ENCODE assay signal across 9 mouse cellular contexts in the genomic region with DNA sequence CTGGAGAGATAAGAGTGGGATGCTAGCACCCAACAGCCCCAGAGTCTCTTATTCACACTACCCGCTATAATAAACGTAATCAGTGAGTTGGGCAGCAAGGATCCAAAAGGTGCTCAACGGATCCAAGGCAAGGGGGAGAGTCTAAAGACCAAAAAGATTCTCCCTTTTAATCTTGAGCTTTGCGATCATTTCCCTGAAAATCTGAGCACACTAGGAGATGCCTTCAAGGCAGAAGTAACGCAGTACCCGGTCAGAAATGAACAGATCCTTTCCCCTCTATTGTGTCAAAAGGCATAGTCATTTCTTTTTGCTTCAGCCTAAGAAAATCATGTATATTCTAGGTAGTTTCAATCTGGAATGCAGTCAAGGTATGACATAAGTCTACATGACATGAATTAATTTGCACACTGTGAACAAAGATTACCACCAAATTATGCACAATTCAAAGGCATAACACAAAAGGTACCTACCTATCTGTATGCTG. TPM values are rescaled to one million over a fixed set of nuclear protein-coding genes. Genes with fewer than 3 reads are reported as not detected.
DNase-seq lines count a peak whose midpoint lies in the region; ATAC-seq and TF ChIP-seq lines count a peak whose summit lies in the region.
"Had no signal": no experiment of that assay in that cellular context is flagged by ENCODE, and none has a peak within 500 bp of the region (broad histone marks: within the 10 kb centered on the region; RNA-seq: fewer than 3 reads in every experiment).

No protein-coding gene starts in this region.

- H3K9ac ChIP-seq in embryonic facial prominence, embryonic 11.5 days (replicated peaks; ENCODE audit: low read length) = no peak overlapping the region
- peak overlapping the region; percentile 74 for H3K9ac ChIP-seq in hindbrain, embryonic 12.5 days
- H3K9ac ChIP-seq in midbrain, embryonic 13.5 days (replicated peaks) = peak overlapping the region; percentile 85

- ATAC-seq in embryonic facial prominence, embryonic 11.5 days (replicated peaks; ENCODE audit: insufficient number of reproducible peaks, low FRiP score, low TSS enrichment, low read depth) = no peak
- ATAC-seq in hindbrain, embryonic 12.5 days (ENCODE audit: low FRiP score) = no peak
- no peak for ATAC-seq in midbrain, embryonic 13.5 days

- no peaks in the 10 kb centered on the region for H3K36me3 ChIP-seq in embryonic facial prominence, embryonic 11.5 days (replicated peaks; ENCODE audit: control insufficient read depth, insufficient read depth, low read depth, low read length)
- H3K36me3 ChIP-seq in hindbrain, embryonic 12.5 days = no peaks in the 10 kb centered on the region
- H3K36me3 ChIP-seq in midbrain, embryonic 13.5 days = no peaks in the 10 kb centered on the region
- no peaks in the 10 kb centered on the region for H3K36me3 ChIP-seq in kidney, adult 2 months (ENCODE audit: control insufficient read depth, insufficient read depth, low read length)

- H3K9me3 ChIP-seq in embryonic facial prominence, embryonic 11.5 days (replicated peaks; ENCODE audit: control insufficient read depth, low read length) = no peaks in the 10 kb centered on the region
- H3K9me3 ChIP-seq in hindbrain, embryonic 12.5 days (replicated peaks) = no peaks in the 10 kb centered on the region
- H3K9me3 ChIP-seq in midbrain, embryonic 13.5 days = no peaks in the 10 kb centered on the region

- H3K4me1 ChIP-seq in embryonic facial prominence, embryonic 11.5 days (ENCODE audit: control insufficient read depth, insufficient read depth, low read length) = no peaks in the 10 kb centered on the region
- peaks cover 8% of the 10 kb centered on the region for H3K4me1 ChIP-seq in hindbrain, embryonic 12.5 days
- H3K4me1 ChIP-seq in midbrain, embryonic 13.5 days (replicated peaks) = peaks cover 31% of the 10 kb centered on the region
- no peaks in the 10 kb centered on the region for H3K4me1 ChIP-seq in kidney, adult 2 months (ENCODE audit: control insufficient read depth, insufficient read depth, low read length)

- TF ChIP-seq CTCF in kidney, adult 2 months (conservative IDR thresholded peaks at IDR 0.05; ENCODE audit: insufficient read depth, insufficient read length, low read depth, low read length) = no peak

- TF ChIP-seq POLR2A in kidney, adult 2 months (IDR thresholded peaks at IDR 0.05; ENCODE audit: low read depth, low read length) = no peak

- WGBS in embryonic facial prominence, embryonic 11.5 days = 20% methylated on average over 6 of the region's 6 CpGs
- 13% methylated on average over 6 of the region's 6 CpGs for WGBS in hindbrain, embryonic 12.5 days
- 9% methylated on average over 6 of the region's 6 CpGs for WGBS in midbrain, embryonic 13.5 days
- WGBS in kidney, adult 2 months = 27% methylated on average over 6 of the region's 6 CpGs

- peak overlapping the region; percentile 43; the same call in 1 of the 2 replicates for H3K4me3 ChIP-seq in embryonic facial prominence, embryonic 11.5 days (ENCODE audit: low read depth, low read length)
- H3K4me3 ChIP-seq in hindbrain, embryonic 12.5 days = peak overlapping the region; percentile 62
- H3K4me3 ChIP-seq in midbrain, embryonic 13.5 days (replicated peaks) = peak overlapping the region; percentile 77
- no peak overlapping the region for H3K4me3 ChIP-seq in kidney, adult 2 months (ENCODE audit: insufficient read depth, low read depth, low read length)

- peaks cover 13% of the 10 kb centered on the region for H3K27me3 ChIP-seq in embryonic facial prominence, embryonic 11.5 days (ENCODE audit: control insufficient read depth, insufficient read depth, low read length)
- no peaks in the 10 kb centered on the region for H3K27me3 ChIP-seq in hindbrain, embryonic 12.5 days
- H3K27me3 ChIP-seq in midbrain, embryonic 13.5 days = no peaks in the 10 kb centered on the region
- 0 out of 2 replicates have a peak, but pooled peaks cover 2% of the 10 kb centered on the region for H3K27me3 ChIP-seq in kidney, adult 2 months (replicated peaks; ENCODE audit: control insufficient read depth, insufficient read depth, low read length)

- H3K4me2 ChIP-seq in embryonic facial prominence, embryonic 11.5 days (ENCODE audit: low read depth, low read length) = no peak overlapping the region; the same call in 1 of the 2 replicates
- peak overlapping the region; percentile 75 for H3K4me2 ChIP-seq in hindbrain, embryonic 12.5 days (replicated peaks)
- peak overlapping the region; percentile 77 for H3K4me2 ChIP-seq in midbrain, embryonic 13.5 days (replicated peaks)

- no peak overlapping the region for H3K27ac ChIP-seq in embryonic facial prominence, embryonic 11.5 days (replicated peaks; ENCODE audit: low read depth, low read length)
- peak overlapping the region; percentile 91 for H3K27ac ChIP-seq in hindbrain, embryonic 12.5 days
- peak overlapping the region; percentile 94 for H3K27ac ChIP-seq in midbrain, embryonic 13.5 days
- H3K27ac ChIP-seq in kidney, adult 2 months (ENCODE audit: insufficient read depth, low read depth, low read length) = no peak overlapping the region
- H3K27ac ChIP-seq: kidney, postnatal 0 days had no signal

- peak; percentile 13 for DNase-seq in embryo, embryonic 10.5 days (ENCODE audit: low spot score)
- DNase-seq in embryo, embryonic 10 days (ENCODE audit: low spot score) = no peak
- peak; percentile 3 for DNase-seq in embryonic facial prominence, embryonic 11.5 days (ENCODE audit: low spot score)
- DNase-seq in lung, postnatal 10 days = no peak
- DNase-seq in kidney, adult 2 months = no peak
- DNase-seq in frontal cortex, postnatal 36 days (ENCODE audit: low spot score in 2 of 2) = no peak

RNA-seq across cellular contexts. Expression of a gene that starts 0.8 kb away (rescaled TPM):
- polyA plus RNA-seq in embryonic facial prominence, embryonic 11.5 days (2014; fragmentation: Nextera tagmentation; extraction: Ambion mirVana) = 4.8 and 6.0 TPM in 2 replicates
- polyA plus RNA-seq in hindbrain, embryonic 12.5 days (2016; fragmentation: Nextera tagmentation; extraction: Ambion mirVana) = 55.7 and 62.4 TPM in 2 replicates
- polyA plus RNA-seq in midbrain, embryonic 13.5 days (2015; fragmentation: Nextera tagmentation; extraction: Ambion mirVana) = 120 and 128 TPM in 2 replicates
- 0.06 and 0.10 TPM in 2 replicates for polyA plus RNA-seq in kidney, adult 2 months (2012; rRNA removed)

Comparison
In these comparisons a context has a peak if more than half of its experiments do, and no peak if none do; other contexts are left out.
1. DNase-seq: peak in embryo, embryonic 10.5 days (single experiment) and embryonic facial prominence, embryonic 11.5 days (single experiment); none in embryo, embryonic 10 days (single experiment), lung, postnatal 10 days (single experiment), kidney, adult 2 months (single experiment) and frontal cortex, postnatal 36 days (0 of 2).
2. H3K27ac ChIP-seq: peak in hindbrain, embryonic 12.5 days (single experiment) and midbrain, embryonic 13.5 days (single experiment); none in embryonic facial prominence, embryonic 11.5 days (single experiment) and kidney, adult 2 months (single experiment).